Mouse (Mus musculus) heart, embryonic 11.5 days (tissue): Measurements from ENCODE around the gene Anln. TPM values are rescaled to one million over a fixed set of nuclear protein-coding genes. Genes with fewer than 3 reads are reported as not detected.

ENCODE experiments used
- ATAC-seq: fragments of 200-750 bp; cut with Nextera tagmentation; replicated peaks from 2 replicates; pipeline ENCODE4 v1.8.0; 2017; ENCODE audit warnings: moderate library complexity; ENCODE audit not compliant: insufficient number of reproducible peaks, low FRiP score, low TSS enrichment
- H3K27ac ChIP-seq: fragments of 300-500 bp; sonication (generic); 2 replicates; pipeline ENCODE4 v1.5.1; 2014; ENCODE audit warnings: mild to moderate bottlenecking, low read depth, low read length
- H3K27me3 ChIP-seq: fragments of 300-500 bp; sonication (generic); 2 replicates; pipeline ENCODE4 v1.6.1; 2014; ENCODE audit warnings: mild to moderate bottlenecking, low read length, mixed read lengths; ENCODE audit not compliant: control insufficient read depth, insufficient read depth
- H3K36me3 ChIP-seq: fragments of 300-500 bp; sonication (generic); 2 replicates; pipeline ENCODE4 v1.6.1; 2014; ENCODE audit warnings: mild to moderate bottlenecking, low read length, moderate library complexity, mixed read lengths; ENCODE audit not compliant: control insufficient read depth, insufficient read depth
- H3K4me1 ChIP-seq: fragments of 300-500 bp; sonication (generic); 2 replicates; pipeline ENCODE4 v1.6.1; 2014; ENCODE audit warnings: low read length; ENCODE audit not compliant: control insufficient read depth, insufficient read depth
- H3K4me2 ChIP-seq: fragments of 300-500 bp; sonication (generic); 2 replicates; pipeline ENCODE4 v1.6.1; 2014; ENCODE audit warnings: mild to moderate bottlenecking, moderate library complexity
- H3K4me3 ChIP-seq: fragments of 300-500 bp; sonication (generic); 2 replicates; pipeline ENCODE4 v1.5.1; 2014; ENCODE audit warnings: low read depth, low read length
- H3K9ac ChIP-seq: fragments of 300-500 bp; sonication (generic); 2 replicates; pipeline ENCODE4 v1.6.1; 2014; ENCODE audit warnings: mild to moderate bottlenecking, low read depth, low read length, moderate library complexity
- H3K9me3 ChIP-seq: fragments of 300-500 bp; sonication (generic); replicated peaks from 2 replicates; pipeline ENCODE4 v1.6.1; 2016; ENCODE audit warnings: low read length; ENCODE audit not compliant: control insufficient read depth
- WGBS: fragments of 180-500 bp; shearing (Covaris S2); extraction: QIAGEN DNeasy Blood & Tissue Kit; methylation state at CpG from one replicate; pipeline ENCODE4 v1.1.7; 2014; ENCODE audit not compliant: insufficient replicate concordance; 5-methylcytosine and 5-hydroxymethylcytosine counted together
- polyA plus RNA-seq: library from polyadenylated mRNA; unstranded; fragments of >200 nt; fragmentation: Nextera tagmentation; extraction: Ambion mirVana; gene quantifications from 2 replicates; pipeline ENCODE4 v1.2.1, GENCODE M21; 2014

Gene Anln
- 50.1 and 56.3 TPM in 2 replicates for polyA plus RNA-seq

GRCm38 (mm10) chr9:22389021-22389476, at the start of gene Anln:
Gene Anln, minus strand, starts transcription at chr9:22389188.
- Histone ChIP-seq H3K27ac (peak within 1 kb of the TSS; percentile 93), H3K36me3 (no peaks in the 10 kb centered on the region), H3K27me3 (no peaks in the 10 kb centered on the region), H3K4me2 (peak within 1 kb of the TSS; percentile 87), H3K9ac (peak within 1 kb of the TSS; percentile 93), H3K4me3 (peak within 1 kb of the TSS; percentile 78), H3K4me1 (peaks cover 17% of the 10 kb centered on the region), H3K9me3 (no peaks in the 10 kb centered on the region)
- ATAC-seq, result peak; percentile 94
- under 1% methylated on average over 42 of the region's 44 CpGs for WGBS

- H3K36me3 ChIP-seq, result no peaks in the 10 kb centered on the region
- 84% methylated on average over 2 of the region's 2 CpGs for WGBS
- no peak for ATAC-seq
- 0 out of 2 replicates have a peak, but pooled peaks cover 3% of the 10 kb centered on the region for H3K4me1 ChIP-seq
- H3K9ac ChIP-seq, result no peak overlapping the region
- no peak overlapping the region for H3K27ac ChIP-seq
- H3K27me3 ChIP-seq, result no peaks in the 10 kb centered on the region
- 0 out of 2 replicates have a peak, but pooled peaks cover 3% of the 10 kb centered on the region for H3K9me3 ChIP-seq
- no peak overlapping the region for H3K4me2 ChIP-seq
- no peak overlapping the region for H3K4me3 ChIP-seq
Measured at GRCm38 (mm10) chr9:22434101-22434500, 45.1 kb upstream of the Anln start.

GRCm38 (mm10) chr9:22433221-22433620, 44.2 kb upstream of the Anln start:
- Histone ChIP-seq H3K9me3 (0 out of 2 replicates have a peak, but pooled peaks cover 3% of the 10 kb centered on the region), H3K4me2 (no peak overlapping the region), H3K36me3 (no peaks in the 10 kb centered on the region), H3K27ac (no peak overlapping the region), H3K27me3 (no peaks in the 10 kb centered on the region), H3K9ac (no peak overlapping the region), H3K4me1 (0 out of 2 replicates have a peak, but pooled peaks cover 3% of the 10 kb centered on the region), H3K4me3 (no peak overlapping the region)
- ATAC-seq, result no peak
- 73% methylated on average over 2 of the region's 2 CpGs for WGBS

- ATAC-seq, result no peak
- 0 out of 2 replicates have a peak, but pooled peaks cover 3% of the 10 kb centered on the region for H3K9me3 ChIP-seq
- H3K27me3 ChIP-seq, result no peaks in the 10 kb centered on the region
- H3K4me1 ChIP-seq, result 0 out of 2 replicates have a peak, but pooled peaks cover 3% of the 10 kb centered on the region
- WGBS, result 34% methylated on average over 5 of the region's 5 CpGs
- no peak overlapping the region for H3K9ac ChIP-seq
- no peak overlapping the region for H3K27ac ChIP-seq
- H3K4me3 ChIP-seq, result no peak overlapping the region
- H3K4me2 ChIP-seq, result no peak overlapping the region
- no peaks in the 10 kb centered on the region for H3K36me3 ChIP-seq
Measured at GRCm38 (mm10) chr9:22430315-22430840, 41.4 kb upstream of the Anln start.

- no peak overlapping the region for H3K4me3 ChIP-seq
- H3K9ac ChIP-seq, result no peak overlapping the region
- peak overlapping the region; percentile 9; the same call in 1 of the 2 replicates for H3K4me2 ChIP-seq
- H3K27ac ChIP-seq, result no peak overlapping the region
- no peaks in the 10 kb centered on the region for H3K27me3 ChIP-seq
- H3K4me1 ChIP-seq, result 0 out of 2 replicates have a peak, but pooled peaks cover 3% of the 10 kb centered on the region
- ATAC-seq, result no peak
- H3K9me3 ChIP-seq, result 0 out of 2 replicates have a peak, but pooled peaks cover 3% of the 10 kb centered on the region
- no peaks in the 10 kb centered on the region for H3K36me3 ChIP-seq
- 63% methylated on average over 15 of the region's 15 CpGs for WGBS
Measured at GRCm38 (mm10) chr9:22429533-22430241, 40.7 kb upstream of the Anln start.

DNA sequence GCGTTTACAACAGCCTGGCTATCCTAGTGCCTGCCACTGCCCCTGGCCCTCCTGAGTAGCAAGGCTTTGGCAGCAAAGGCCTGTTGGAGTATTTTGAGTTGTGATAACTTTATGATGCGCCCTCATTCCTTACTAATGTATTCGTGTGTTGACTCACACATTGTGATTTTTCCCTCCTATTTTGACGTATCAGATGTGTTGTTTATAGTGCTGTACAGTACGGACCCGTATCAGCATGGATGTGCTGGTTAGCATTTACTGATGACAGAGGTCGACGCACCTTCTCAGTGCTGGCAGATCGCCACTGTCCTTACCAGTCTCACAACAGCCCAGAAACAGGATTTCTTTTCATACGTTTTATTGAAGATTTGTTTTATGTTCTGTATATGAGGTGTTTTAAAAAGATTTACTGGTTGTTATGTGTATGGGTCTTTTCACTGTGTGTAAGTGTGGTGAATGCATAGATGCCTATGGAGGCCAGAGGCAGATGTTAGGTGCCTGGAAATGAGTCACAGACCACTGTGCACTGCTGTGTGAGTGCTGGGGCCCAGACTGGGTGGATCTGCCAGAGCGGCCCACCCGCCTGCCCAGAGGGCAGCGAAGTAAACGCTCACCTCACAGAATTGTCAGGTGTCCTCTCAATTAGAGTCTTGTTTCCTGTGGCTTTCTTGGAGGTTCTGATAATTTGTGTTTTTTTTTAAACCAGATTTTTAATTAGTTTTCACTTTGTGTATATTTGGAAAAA, 39.9 kb upstream of the Anln start:
- WGBS, result 80% methylated on average over 14 of the region's 14 CpGs
- no peaks in the 10 kb centered on the region for H3K27me3 ChIP-seq
- 0 out of 2 replicates have a peak, but pooled peaks cover 3% of the 10 kb centered on the region for H3K9me3 ChIP-seq
- H3K27ac ChIP-seq, result no peak overlapping the region
- ATAC-seq, result no peak
- H3K4me1 ChIP-seq, result peaks cover 8% of the 10 kb centered on the region; the same call in 1 of the 2 replicates
- no peak overlapping the region for H3K4me3 ChIP-seq
- H3K4me2 ChIP-seq, result no peak overlapping the region
- H3K9ac ChIP-seq, result no peak overlapping the region
- no peaks in the 10 kb centered on the region for H3K36me3 ChIP-seq

- Histone ChIP-seq H3K4me2 (no peak overlapping the region), H3K27me3 (no peaks in the 10 kb centered on the region), H3K27ac (no peak overlapping the region), H3K36me3 (no peaks in the 10 kb centered on the region), H3K9ac (no peak overlapping the region), H3K9me3 (0 out of 2 replicates have a peak, but pooled peaks cover 3% of the 10 kb centered on the region), H3K4me1 (peaks cover 14% of the 10 kb centered on the region), H3K4me3 (no peak overlapping the region)
- ATAC-seq, result no peak
- WGBS, result 78% methylated on average over 1 of the region's 4 CpGs
Measured at GRCm38 (mm10) chr9:22428028-22428665, 39.2 kb upstream of the Anln start.

- H3K27ac ChIP-seq, result no peak overlapping the region
- H3K4me1 ChIP-seq, result peaks cover 14% of the 10 kb centered on the region
- no peaks in the 10 kb centered on the region for H3K27me3 ChIP-seq
- H3K9ac ChIP-seq, result no peak overlapping the region
- no peak overlapping the region for H3K4me2 ChIP-seq
- H3K36me3 ChIP-seq, result no peaks in the 10 kb centered on the region
- ATAC-seq, result no peak
- 86% methylated on average over 4 of the region's 4 CpGs for WGBS
- H3K4me3 ChIP-seq, result no peak overlapping the region
- no peaks in the 10 kb centered on the region for H3K9me3 ChIP-seq
Measured at GRCm38 (mm10) chr9:22424719-22425118, 35.7 kb upstream of the Anln start.
